Mouse (Mus musculus): ENCODE measurements around the gene Ccdc96.

The Ccdc96 gene

GRCm38 (mm10) chr5:36484171-36484990 is at the start of gene Ccdc96, which contains the start of gene Tada2b:
Gene Ccdc96 (plus strand): TSS chr5:36484588.
Gene Tada2b (minus strand): TSS chr5:36484285.
- peak; percentile 96 to 98 for DNase-seq (ENCODE audit: low spot score in 2 of 2)

DNA sequence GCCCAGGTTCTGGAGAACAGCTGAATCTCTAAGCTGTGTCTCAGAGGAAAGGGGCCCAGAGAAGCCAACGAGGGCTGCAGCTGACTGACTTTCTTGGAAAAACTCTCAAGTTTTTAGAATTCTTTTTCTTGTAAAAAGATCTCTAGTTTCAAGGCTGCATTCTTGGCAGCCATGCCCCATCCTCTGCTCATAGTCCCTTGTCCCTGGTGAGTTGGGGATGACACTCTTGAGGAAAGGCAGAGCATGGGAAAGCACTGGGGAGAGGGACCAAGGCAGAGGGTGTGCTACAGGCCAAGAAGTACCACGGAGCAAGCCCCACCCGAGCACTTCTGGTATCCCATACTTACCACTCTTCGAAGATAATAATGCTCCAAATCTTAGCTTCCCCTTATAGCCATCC is 47.5 kb upstream of the Ccdc96 start:
- no peak for DNase-seq (ENCODE audit: low spot score in 2 of 2)

DNA sequence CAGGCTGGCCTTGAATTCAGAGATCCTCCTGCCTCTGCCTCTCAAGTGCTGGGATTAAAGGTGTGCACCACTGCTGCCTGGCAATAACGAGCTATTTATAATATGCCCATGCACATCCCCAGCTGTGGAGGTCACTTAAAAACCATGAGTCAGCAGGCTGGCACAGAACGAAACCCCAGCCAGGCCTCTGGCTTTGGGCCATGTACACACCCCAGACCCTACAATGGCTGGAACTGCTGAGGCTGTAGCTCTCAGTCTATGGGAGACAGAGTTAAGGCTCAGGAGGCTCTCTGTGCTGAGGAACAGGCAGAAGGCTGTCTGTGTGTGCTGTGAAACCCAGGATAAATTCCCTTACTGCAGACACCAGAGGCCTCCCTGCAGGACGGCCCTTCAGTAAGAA is 43.6 kb upstream of the Ccdc96 start:
- no peak for DNase-seq (ENCODE audit: low spot score in 2 of 2)

GRCm38 (mm10) chr5:36444611-36445010 is 39.8 kb upstream of the Ccdc96 start:
- no peak for DNase-seq (ENCODE audit: low spot score in 2 of 2)

DNA sequence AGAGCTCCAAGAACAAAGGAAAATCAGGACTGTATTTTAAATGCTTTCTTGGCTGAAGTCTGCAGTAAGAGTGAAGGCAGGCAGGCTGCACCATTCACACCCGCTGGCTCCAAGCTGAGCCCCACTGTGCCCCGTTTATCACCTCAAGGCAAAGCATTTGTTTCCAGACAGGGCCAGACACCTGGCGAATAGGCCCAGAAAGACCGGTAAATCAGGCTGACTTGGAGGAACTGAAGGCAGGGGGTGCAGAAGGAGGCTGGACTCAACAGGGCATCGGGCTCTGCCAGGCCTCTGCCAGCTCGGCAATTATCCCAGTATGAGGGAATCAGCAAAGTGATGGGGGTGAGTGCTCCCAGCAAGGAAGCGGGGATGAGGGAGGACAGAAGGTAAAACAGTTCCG is 39.4 kb upstream of the Ccdc96 start:
- no peak for DNase-seq (ENCODE audit: low spot score in 2 of 2)

DNA sequence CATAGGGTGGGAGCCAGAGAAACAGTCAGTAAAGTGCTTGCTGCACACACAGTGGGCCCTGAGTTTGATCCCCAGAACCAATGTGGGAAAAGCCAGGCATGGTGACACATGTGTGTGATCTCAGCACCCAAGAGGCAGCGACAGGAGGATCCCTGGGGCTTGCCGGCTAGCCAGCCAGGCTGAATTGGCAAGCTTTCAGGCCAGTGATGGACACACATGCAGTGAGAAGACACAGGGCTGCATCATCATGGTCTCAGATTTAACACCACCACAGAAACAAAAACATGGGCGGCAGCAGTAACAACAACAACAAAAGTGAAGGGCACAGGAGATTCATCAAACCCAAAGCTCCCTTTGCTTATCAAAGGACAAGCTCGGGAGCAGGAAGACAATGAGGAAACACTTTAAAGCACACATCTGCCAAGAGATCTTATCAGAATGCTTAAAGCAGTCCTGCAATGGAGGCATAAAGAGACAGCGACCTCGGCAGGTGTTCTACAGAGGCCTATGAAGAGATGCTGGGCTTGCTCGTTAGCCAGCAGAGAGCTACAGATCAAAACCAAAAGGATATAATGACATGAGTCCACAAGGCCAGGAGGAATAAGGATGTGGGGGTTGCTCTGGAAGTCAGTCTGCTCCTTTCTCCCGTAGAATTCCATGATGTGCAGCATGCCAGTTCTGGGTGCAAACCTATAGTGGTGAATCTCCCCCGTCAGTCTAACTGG is 38.1 kb upstream of the Ccdc96 start:
- no peak for DNase-seq (ENCODE audit: low spot score in 2 of 2)

DNA sequence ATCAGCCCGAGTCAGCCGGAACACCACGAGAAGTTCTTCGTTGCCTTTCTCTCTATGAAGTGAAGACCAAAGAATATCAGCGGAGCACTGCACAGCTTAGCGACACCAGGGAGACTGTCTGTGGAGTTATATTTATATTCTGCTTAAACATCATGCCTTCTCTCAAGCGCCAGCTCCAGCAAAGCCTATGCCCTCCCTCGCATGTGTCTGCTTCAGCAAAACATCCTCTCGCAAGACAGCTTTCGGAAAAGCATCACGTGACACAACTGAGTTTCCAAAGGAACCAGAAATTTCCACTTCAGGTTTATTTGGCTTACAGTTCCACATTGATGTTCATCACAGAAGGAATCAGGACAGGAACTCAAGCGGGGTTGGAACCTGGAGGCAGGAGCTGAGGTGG is 36.5 kb upstream of the Ccdc96 start:
- DNase-seq (ENCODE audit: low spot score in 2 of 2), result no peak

DNA sequence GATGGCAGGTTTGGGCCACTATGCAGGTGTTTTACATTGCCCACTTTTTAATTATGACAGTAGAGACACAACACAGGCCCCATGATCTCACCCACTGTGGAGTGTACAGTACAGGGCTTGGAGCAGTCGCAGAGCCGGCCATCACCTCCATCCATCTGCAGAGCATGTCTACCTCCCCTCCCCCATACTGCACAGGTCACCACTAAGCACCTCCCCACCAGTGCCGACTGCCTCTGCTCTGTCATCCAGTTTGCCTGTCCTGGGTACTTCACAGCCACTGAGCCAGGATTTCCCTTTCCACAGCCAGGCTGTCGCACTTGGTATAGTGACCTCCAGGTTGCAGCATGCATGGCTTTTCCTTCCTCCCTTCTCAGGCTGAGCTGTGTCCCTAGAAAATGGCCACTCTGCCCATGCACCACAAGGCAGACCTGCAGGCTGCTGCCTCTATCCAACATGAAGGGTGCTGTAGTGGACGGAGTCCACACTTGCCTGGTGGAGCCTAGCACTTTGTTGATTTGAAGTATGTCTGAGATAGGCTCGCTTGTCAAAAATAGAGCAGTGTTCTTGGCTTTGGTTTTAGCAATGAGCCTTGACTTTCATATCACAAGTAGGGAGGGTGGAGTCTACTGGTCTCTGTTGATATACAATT is 34.6 kb upstream of the Ccdc96 start:
- no peak for DNase-seq (ENCODE audit: low spot score in 2 of 2)

- no peak for DNase-seq (ENCODE audit: low spot score in 2 of 2)
Measured at GRCm38 (mm10) chr5:36451119-36451518, 33.3 kb upstream of the Ccdc96 start.

- no peak for DNase-seq (ENCODE audit: low spot score in 2 of 2)
Measured at GRCm38 (mm10) chr5:36451872-36452389, 32.5 kb upstream of the Ccdc96 start.

- DNase-seq (ENCODE audit: low spot score in 2 of 2), result no peak
Measured at GRCm38 (mm10) chr5:36452821-36453220, 31.6 kb upstream of the Ccdc96 start.

DNA sequence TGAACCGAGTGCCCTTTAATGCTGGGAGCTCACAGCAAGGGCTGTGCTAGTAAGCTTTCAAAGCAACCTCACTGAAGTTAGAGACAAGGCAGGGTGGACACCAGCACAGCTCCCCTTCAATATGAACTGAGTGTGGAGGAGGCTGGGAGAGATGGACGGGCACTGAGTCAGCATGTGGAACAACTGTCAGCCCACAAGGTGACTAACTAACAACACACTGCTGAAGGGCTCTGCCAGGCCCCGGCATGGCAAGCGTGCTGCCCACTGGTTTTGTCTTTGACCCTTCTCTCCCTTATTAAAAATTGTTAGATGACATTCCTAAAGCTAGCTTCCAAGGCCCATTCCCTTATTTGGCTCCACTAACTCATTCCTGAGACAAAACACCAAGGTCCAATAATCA is 26.7 kb upstream of the Ccdc96 start:
- no peak for DNase-seq (ENCODE audit: low spot score in 2 of 2)

DNA sequence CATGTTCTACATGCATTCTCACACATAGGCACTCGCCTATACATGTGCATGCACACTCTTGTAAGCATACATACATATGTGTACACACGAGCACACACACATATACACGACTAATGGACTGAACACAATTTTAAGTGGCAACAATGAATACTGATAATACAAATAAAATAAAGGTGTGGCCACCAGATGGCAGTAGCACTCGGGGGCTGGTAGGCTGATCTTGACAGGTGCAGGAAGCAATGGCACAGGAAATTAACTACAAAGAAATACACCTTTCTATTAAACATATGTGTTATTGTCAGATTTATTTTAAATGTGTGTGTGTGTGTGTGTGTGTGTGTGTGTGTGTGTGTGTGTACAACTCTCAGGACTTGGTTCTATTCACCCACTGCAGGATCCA is 25.5 kb upstream of the Ccdc96 start:
- peak; percentile 44 to 63 for DNase-seq (ENCODE audit: low spot score in 2 of 2)

- no peak for DNase-seq (ENCODE audit: low spot score in 2 of 2)
Measured at GRCm38 (mm10) chr5:36460712-36461111, 23.7 kb upstream of the Ccdc96 start.

DNA sequence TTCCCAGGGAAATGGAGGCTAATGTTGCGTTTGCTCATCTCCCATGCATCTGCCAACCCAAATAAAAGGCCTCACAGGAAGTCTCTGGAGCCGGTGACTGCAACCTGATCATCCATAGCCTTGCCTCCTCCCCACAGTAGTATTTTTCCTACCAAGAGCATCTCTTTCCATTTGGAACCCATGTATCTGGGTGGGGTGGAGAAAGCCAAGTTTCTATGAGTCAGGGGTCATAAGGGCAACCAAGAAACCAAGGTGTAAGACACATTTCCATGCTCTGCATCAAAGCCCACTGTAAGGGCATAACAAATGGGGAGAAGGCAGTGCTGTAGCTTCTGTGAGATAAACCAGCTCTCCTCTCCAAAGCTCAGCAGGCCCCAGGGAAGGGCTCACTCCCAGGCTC is 23.2 kb upstream of the Ccdc96 start:
- no peak for DNase-seq (ENCODE audit: low spot score in 2 of 2)

DNA sequence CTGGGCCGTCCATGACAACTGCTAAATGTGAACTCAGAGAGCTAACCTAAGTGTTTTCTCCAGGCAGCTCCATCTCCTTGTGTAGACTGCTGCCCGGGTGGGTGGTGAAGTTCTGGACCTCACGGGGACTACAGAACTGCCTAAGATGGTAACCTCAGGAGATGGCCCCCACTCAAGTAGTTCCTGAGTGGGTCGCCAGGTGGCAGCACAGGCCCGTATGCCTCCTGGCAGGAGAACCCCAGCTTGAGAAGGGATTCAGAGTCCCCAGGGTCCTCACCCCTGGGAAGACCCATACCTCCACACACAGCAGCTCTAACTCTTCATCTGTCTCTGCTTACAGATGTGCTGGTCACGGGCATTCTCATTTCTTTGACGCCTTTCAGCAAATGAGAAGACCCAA is 21.6 kb upstream of the Ccdc96 start:
- peak; percentile 68 to 84 for DNase-seq (ENCODE audit: low spot score in 2 of 2)

GRCm38 (mm10) chr5:36463391-36463790 is 21.0 kb upstream of the Ccdc96 start:
- DNase-seq (ENCODE audit: low spot score in 2 of 2), result no peak

DNA sequence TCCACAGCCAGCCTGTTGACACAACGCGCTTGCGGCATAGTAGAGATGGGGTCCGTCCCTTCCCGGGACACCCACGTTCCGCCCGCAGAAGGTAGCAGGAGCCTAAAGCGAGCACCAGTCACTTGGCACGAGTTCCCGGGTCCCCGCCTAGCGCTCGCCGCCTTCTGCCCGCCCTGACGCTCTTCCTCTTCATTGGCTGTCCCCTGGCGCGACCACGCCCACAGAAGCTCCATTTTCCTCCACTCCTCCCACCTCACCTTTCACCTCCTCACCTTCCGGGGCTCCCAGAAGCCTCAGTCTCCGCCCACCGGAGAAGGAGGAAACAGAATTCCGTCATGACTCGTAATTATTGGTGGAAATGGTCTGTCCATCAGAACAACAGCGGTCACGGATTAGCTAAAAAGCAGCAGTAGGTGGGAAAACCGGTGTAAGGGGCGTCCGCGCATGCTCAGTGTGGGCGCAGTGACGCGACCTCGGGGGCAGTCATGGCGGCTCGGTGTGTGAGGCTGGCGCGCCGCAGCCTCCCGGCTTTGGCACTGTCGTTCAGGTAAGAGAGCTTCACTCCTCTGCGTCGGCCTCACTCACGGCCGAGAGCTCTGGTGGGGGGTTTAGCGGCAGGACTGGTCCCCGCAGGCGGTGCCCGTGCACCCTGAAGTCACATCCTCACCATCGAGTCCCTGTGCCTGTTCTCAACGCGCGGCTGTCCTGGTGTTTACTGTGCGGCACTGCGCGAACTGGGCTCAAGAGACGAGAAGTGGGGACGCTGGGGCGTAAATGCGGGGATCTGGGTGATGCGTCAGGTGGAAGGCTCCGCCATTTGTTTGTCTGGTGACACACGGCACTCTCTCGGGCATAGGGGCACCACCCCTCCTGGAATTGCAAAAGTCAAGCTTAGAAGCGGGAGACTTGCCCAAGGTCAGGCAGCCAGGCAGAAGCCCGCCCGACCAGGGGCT is 19.4 kb upstream of the Ccdc96 start, which contains the start of gene Grpel1:
TSS of gene Grpel1 (plus strand) at position 290 of the 953 bp plus-strand sequence.
- peak; percentile 98 to 99 for DNase-seq (ENCODE audit: low spot score in 2 of 2)

- no peak for DNase-seq (ENCODE audit: low spot score in 2 of 2)
Measured at GRCm38 (mm10) chr5:36465889-36466288, 18.5 kb upstream of the Ccdc96 start.

DNA sequence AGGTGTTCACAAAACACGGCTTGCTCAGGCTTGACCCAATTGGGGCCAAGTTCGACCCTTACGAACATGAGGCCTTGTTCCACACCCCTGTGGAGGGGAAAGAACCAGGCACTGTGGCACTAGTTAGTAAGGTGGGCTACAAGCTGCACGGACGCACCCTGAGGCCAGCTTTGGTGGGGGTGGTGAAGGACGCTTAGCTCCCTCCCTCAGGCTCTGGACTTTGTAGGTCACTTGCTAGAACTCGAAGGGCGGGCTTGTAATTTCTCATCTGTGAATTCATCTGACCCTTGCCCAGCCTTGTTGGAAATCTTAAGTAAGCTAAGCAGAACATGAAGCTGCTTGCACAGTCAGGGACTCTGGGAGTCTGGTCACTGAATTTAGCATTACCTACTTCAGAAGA is 13.2 kb upstream of the Ccdc96 start:
- no peak for DNase-seq (ENCODE audit: low spot score in 2 of 2)
